Mouse (Mus musculus) thymus, adult 2 months (tissue): ENCODE measurements around the gene Negr1.

Experiments used
- CTCF ChIP-seq: fragments of 200-500 bp; IDR thresholded peaks from 2 replicates; pipeline ENCODE4 v1.5.1; 2012; ENCODE audit warnings: mild to moderate bottlenecking, control low read depth, low read length, moderate library complexity, borderline replicate concordance; ENCODE audit not compliant: control insufficient read depth, poor library complexity, insufficient read depth; ENCODE audit errors: extremely low read depth
- POLR2A ChIP-seq: fragments of 200-500 bp; IDR thresholded peaks from 2 replicates; pipeline ENCODE4 v1.6.1; 2012; ENCODE audit warnings: mild to moderate bottlenecking, low read length, control low read depth, moderate library complexity; ENCODE audit not compliant: control insufficient read depth, poor library complexity, insufficient read depth; ENCODE audit errors: extremely low read depth

GRCm38 (mm10) chr3:156771626-156772025 is 210.0 kb downstream of the Negr1 start:
- TF ChIP-seq POLR2A (no peak), CTCF (no peak)
